Mouse (Mus musculus): ENCODE measurements around the gene Papln. TPM values are rescaled to one million over a fixed set of nuclear protein-coding genes. Genes with fewer than 3 reads are reported as not detected.

Papln gene
- polyA plus RNA-seq, 1 experiment = 0.67 TPM

DNA sequence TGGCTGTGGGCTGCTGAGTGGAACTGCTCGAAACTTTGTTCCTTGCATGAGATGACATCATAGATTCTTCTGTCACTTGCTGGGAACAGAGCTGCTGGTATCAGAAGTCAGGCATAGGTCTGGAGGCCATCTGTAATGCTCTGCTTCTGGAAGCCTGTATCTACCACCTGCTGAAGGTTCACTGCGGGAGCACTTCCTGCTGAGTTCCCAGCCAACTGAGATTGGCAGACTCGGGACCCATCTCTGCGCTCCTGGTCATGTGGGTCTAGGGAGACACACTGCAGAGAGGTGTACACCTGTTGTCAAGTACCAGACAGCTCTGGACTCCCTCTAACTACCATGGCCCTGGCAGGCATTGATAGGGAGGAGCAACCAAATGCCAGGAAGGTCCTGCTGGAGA is 20.6 kb upstream of the Papln start:
- Histone ChIP-seq H3K27me3 (ENCODE audit: control insufficient read depth, insufficient read depth, low read length, poor library complexity, severe bottlenecking) (no peaks in the 10 kb centered on the region), H3K9ac (ENCODE audit: low read depth, poor library complexity, severe bottlenecking) (no peak overlapping the region), H3K36me3 (ENCODE audit: control insufficient read depth, insufficient read depth, low read length, poor library complexity, severe bottlenecking) (no peaks in the 10 kb centered on the region), H3K4me1 (ENCODE audit: control insufficient read depth, insufficient read depth, low read length) (no peaks in the 10 kb centered on the region), H3K9me3 (replicated peaks; ENCODE audit: control insufficient read depth, insufficient read depth, low read length, poor library complexity, severe bottlenecking) (no peaks in the 10 kb centered on the region), H3K4me3 (ENCODE audit: low read depth, low read length) (no peak overlapping the region), H3K27ac (ENCODE audit: insufficient read depth, low read length) (no peak overlapping the region)
- TF ChIP-seq EP300 (IDR thresholded peaks at IDR 0.05; ENCODE audit: insufficient read depth, low read depth, low read length) (no peak), POLR2A (IDR thresholded peaks at IDR 0.05; ENCODE audit: insufficient read depth, low read length) (no peak), CTCF (IDR thresholded peaks at IDR 0.05; ENCODE audit: low read depth, low read length) (no peak)

DNA sequence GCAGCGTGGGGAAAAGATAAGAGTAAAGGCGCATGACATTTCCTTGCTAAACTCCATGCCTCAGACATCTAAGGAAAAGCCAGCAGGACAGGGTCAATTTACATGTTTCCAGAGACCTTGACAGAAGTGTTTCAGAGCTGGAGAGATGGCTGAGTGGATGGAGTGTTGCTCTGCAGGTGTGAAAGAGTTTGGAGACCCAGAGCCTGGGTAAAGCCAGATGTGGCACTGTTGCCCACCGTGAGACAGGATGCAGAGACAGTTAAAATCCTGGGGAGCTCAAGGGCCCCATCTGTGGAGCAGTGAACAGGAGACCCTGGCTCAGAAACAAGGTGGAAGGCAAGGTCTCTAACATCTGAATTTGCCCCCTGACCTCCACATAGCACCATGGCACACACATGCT is 19.7 kb upstream of the Papln start:
- H3K36me3 ChIP-seq (ENCODE audit: control insufficient read depth, insufficient read depth, low read length, poor library complexity, severe bottlenecking) = no peaks in the 10 kb centered on the region
- H3K4me3 ChIP-seq (ENCODE audit: low read depth, low read length) = no peak overlapping the region
- H3K27me3 ChIP-seq (ENCODE audit: control insufficient read depth, insufficient read depth, low read length, poor library complexity, severe bottlenecking) = no peaks in the 10 kb centered on the region
- H3K9ac ChIP-seq (ENCODE audit: low read depth, poor library complexity, severe bottlenecking) = no peak overlapping the region
- H3K4me1 ChIP-seq (ENCODE audit: control insufficient read depth, insufficient read depth, low read length) = no peaks in the 10 kb centered on the region
- no peaks in the 10 kb centered on the region for H3K9me3 ChIP-seq (replicated peaks; ENCODE audit: control insufficient read depth, insufficient read depth, low read length, poor library complexity, severe bottlenecking)
- H3K27ac ChIP-seq (ENCODE audit: insufficient read depth, low read length) = no peak overlapping the region
- no peak for TF ChIP-seq CTCF (IDR thresholded peaks at IDR 0.05; ENCODE audit: low read depth, low read length)
- no peak for TF ChIP-seq POLR2A (IDR thresholded peaks at IDR 0.05; ENCODE audit: insufficient read depth, low read length)
- TF ChIP-seq EP300 (IDR thresholded peaks at IDR 0.05; ENCODE audit: insufficient read depth, low read depth, low read length) = no peak

DNA sequence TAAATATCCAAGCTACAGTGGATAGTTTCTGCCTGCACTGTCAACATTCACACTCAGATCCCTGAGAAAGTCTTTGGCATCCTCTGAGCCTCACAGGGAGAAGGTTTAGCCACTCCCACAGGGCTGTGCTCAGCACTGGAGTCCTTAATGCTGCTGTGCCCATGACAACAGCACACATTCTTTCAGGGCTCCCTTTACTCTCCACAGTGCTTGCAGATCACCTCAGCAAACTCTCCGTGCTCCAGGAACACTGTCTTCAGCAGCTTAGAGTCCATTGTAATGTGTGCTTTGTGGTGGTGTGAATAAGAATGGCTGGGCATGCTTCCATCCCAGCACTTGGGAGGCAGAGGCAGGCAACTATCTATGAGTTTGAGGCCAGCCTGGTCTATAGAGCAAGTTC is 14.2 kb upstream of the Papln start:
- Histone ChIP-seq H3K27ac (ENCODE audit: insufficient read depth, low read length) (no peak overlapping the region), H3K4me3 (ENCODE audit: low read depth, low read length) (no peak overlapping the region), H3K9me3 (replicated peaks; ENCODE audit: control insufficient read depth, insufficient read depth, low read length, poor library complexity, severe bottlenecking) (no peaks in the 10 kb centered on the region), H3K36me3 (ENCODE audit: control insufficient read depth, insufficient read depth, low read length, poor library complexity, severe bottlenecking) (no peaks in the 10 kb centered on the region), H3K4me1 (ENCODE audit: control insufficient read depth, insufficient read depth, low read length) (no peaks in the 10 kb centered on the region), H3K9ac (ENCODE audit: low read depth, poor library complexity, severe bottlenecking) (no peak overlapping the region), H3K27me3 (ENCODE audit: control insufficient read depth, insufficient read depth, low read length, poor library complexity, severe bottlenecking) (no peaks in the 10 kb centered on the region)
- TF ChIP-seq EP300 (IDR thresholded peaks at IDR 0.05; ENCODE audit: insufficient read depth, low read depth, low read length) (no peak), POLR2A (IDR thresholded peaks at IDR 0.05; ENCODE audit: insufficient read depth, low read length) (no peak), CTCF (IDR thresholded peaks at IDR 0.05; ENCODE audit: low read depth, low read length) (no peak)

DNA sequence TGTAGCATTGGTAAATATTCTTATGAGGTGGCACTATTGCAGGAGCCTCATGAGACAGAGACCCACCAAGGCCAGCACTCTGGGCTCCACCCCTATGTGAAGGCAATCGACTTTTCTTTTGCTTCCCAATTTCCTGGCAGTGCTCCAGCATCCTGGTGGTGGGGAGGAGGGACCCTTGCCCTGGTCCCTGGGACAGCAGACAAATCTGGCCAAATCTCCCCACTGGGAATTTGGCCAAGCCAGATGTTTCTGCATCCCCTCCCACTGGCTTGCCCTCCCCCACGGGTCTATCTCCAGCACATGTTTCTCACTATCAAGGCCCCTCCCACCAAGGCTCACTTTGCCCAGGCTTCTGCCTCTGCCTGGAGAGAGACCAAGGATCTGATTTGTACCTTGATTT is 10.9 kb upstream of the Papln start:
- no peak for TF ChIP-seq EP300 (IDR thresholded peaks at IDR 0.05; ENCODE audit: insufficient read depth, low read depth, low read length)
- no peak for TF ChIP-seq CTCF (IDR thresholded peaks at IDR 0.05; ENCODE audit: low read depth, low read length)
- TF ChIP-seq POLR2A (IDR thresholded peaks at IDR 0.05; ENCODE audit: insufficient read depth, low read length) = no peak
- Histone ChIP-seq H3K9me3 (replicated peaks; ENCODE audit: control insufficient read depth, insufficient read depth, low read length, poor library complexity, severe bottlenecking) (no peaks in the 10 kb centered on the region), H3K36me3 (ENCODE audit: control insufficient read depth, insufficient read depth, low read length, poor library complexity, severe bottlenecking) (no peaks in the 10 kb centered on the region), H3K4me1 (ENCODE audit: control insufficient read depth, insufficient read depth, low read length) (no peaks in the 10 kb centered on the region), H3K27ac (ENCODE audit: insufficient read depth, low read length) (no peak overlapping the region), H3K4me3 (ENCODE audit: low read depth, low read length) (no peak overlapping the region), H3K27me3 (ENCODE audit: control insufficient read depth, insufficient read depth, low read length, poor library complexity, severe bottlenecking) (no peaks in the 10 kb centered on the region), H3K9ac (ENCODE audit: low read depth, poor library complexity, severe bottlenecking) (no peak overlapping the region)

DNA sequence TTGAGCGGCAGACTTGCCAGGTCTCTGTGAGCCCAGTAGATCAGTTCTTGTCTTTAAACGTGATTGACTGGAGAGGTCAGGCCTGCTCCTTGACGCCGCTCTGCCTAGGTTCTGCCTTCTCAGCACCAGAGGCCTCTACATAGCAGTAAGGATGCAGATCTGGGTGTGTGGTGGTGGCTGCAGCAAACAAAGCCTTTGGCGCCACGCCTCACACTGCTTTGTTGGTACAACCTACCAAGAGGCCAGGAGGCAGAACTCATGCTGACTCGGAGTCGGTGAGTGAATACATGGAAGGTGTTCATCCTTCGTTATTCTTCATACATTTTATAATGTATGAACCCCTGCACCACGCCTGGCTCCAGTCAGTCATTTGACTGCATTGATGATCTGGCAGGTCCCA is 4.7 kb upstream of the Papln start:
- Histone ChIP-seq H3K4me3 (ENCODE audit: low read depth, low read length) (no peak overlapping the region), H3K36me3 (ENCODE audit: control insufficient read depth, insufficient read depth, low read length, poor library complexity, severe bottlenecking) (no peaks in the 10 kb centered on the region), H3K27me3 (ENCODE audit: control insufficient read depth, insufficient read depth, low read length, poor library complexity, severe bottlenecking) (no peaks in the 10 kb centered on the region), H3K9ac (ENCODE audit: low read depth, poor library complexity, severe bottlenecking) (no peak overlapping the region), H3K27ac (ENCODE audit: insufficient read depth, low read length) (no peak overlapping the region), H3K9me3 (replicated peaks; ENCODE audit: control insufficient read depth, insufficient read depth, low read length, poor library complexity, severe bottlenecking) (no peaks in the 10 kb centered on the region), H3K4me1 (ENCODE audit: control insufficient read depth, insufficient read depth, low read length) (no peaks in the 10 kb centered on the region)
- TF ChIP-seq EP300 (IDR thresholded peaks at IDR 0.05; ENCODE audit: insufficient read depth, low read depth, low read length) (no peak), CTCF (IDR thresholded peaks at IDR 0.05; ENCODE audit: low read depth, low read length) (no peak), POLR2A (IDR thresholded peaks at IDR 0.05; ENCODE audit: insufficient read depth, low read length) (no peak)

DNA sequence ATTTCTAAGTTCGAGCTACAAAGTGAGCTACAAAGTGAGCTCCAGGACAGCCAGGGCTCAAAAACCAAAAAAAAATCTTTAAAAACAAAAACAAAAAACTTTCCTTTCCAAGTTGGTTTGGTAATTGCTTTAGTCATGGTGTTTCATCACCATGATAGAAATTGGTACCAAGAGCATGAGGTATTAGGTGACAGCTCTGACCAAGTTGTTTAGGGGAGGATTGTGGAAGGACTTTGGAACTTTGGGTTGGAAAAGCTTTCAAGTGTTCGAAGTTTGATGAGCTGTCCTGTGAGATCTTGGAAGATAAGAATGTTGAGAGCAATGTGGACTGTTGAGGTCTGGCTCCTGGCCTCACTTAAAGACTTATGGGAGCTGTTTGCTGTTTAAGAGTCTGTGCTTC is 3.2 kb upstream of the Papln start:
- H3K9ac ChIP-seq (ENCODE audit: low read depth, poor library complexity, severe bottlenecking) = no peak overlapping the region
- H3K27me3 ChIP-seq (ENCODE audit: control insufficient read depth, insufficient read depth, low read length, poor library complexity, severe bottlenecking) = no peaks in the 10 kb centered on the region
- no peaks in the 10 kb centered on the region for H3K4me1 ChIP-seq (ENCODE audit: control insufficient read depth, insufficient read depth, low read length)
- H3K9me3 ChIP-seq (replicated peaks; ENCODE audit: control insufficient read depth, insufficient read depth, low read length, poor library complexity, severe bottlenecking) = no peaks in the 10 kb centered on the region
- TF ChIP-seq CTCF (IDR thresholded peaks at IDR 0.05; ENCODE audit: low read depth, low read length) (no peak), EP300 (IDR thresholded peaks at IDR 0.05; ENCODE audit: insufficient read depth, low read depth, low read length) (no peak), POLR2A (IDR thresholded peaks at IDR 0.05; ENCODE audit: insufficient read depth, low read length) (no peak)
- no peaks in the 10 kb centered on the region for H3K36me3 ChIP-seq (ENCODE audit: control insufficient read depth, insufficient read depth, low read length, poor library complexity, severe bottlenecking)
- no peak overlapping the region for H3K4me3 ChIP-seq (ENCODE audit: low read depth, low read length)
- H3K27ac ChIP-seq (ENCODE audit: insufficient read depth, low read length) = no peak overlapping the region

All from ES-Bruce4 (cell line).